Mouse (Mus musculus): ENCODE measurements around the gene Ptrh2.
"Not testable (repeated sequence)": the region's sequence is repeated elsewhere in the genome, so short reads cannot be mapped to it uniquely, and the experiment has no call there.

Gene Ptrh2

GRCm38 (mm10) chr11:86731443-86731842 lies 47.7 kb downstream of the Ptrh2 start:
- no peak for DNase-seq (ENCODE audit: extremely low spot score)

- DNase-seq (ENCODE audit: extremely low spot score): no peak
Observed at GRCm38 (mm10) chr11:86734241-86734939, 50.6 kb downstream of the Ptrh2 start.

GRCm38 (mm10) chr11:86734993-86735392 lies 51.2 kb downstream of the Ptrh2 start:
- no peak for DNase-seq (ENCODE audit: extremely low spot score)

- no peak for DNase-seq (ENCODE audit: extremely low spot score)
Observed at GRCm38 (mm10) chr11:86737301-86738000, 53.7 kb downstream of the Ptrh2 start.

GRCm38 (mm10) chr11:86738308-86738707 lies 54.5 kb downstream of the Ptrh2 start:
- DNase-seq (ENCODE audit: extremely low spot score): not testable (repeated sequence)

GRCm38 (mm10) chr11:86738956-86739355 lies 55.2 kb downstream of the Ptrh2 start:
- no peak for DNase-seq (ENCODE audit: extremely low spot score)

GRCm38 (mm10) chr11:86739470-86739869 lies 55.7 kb downstream of the Ptrh2 start:
- no peak for DNase-seq (ENCODE audit: extremely low spot score)

GRCm38 (mm10) chr11:86741505-86741904 lies 57.7 kb downstream of the Ptrh2 start:
- DNase-seq (ENCODE audit: extremely low spot score): no peak

Data from embryo, embryonic 9.5 days (tissue).